16 mouse cellular contexts compared by ENCODE assay signal in genomic region chr1:163251766-163252165, GRCm38 (mm10).
A peak's percentile ranks its signal among the peaks of the same experiment; 100 is the strongest.
DNase-seq lines count a peak whose midpoint lies in the region; ATAC-seq and TF ChIP-seq lines count a peak whose summit lies in the region.
"Had no signal": no experiment of that assay in that cellular context is flagged by ENCODE, and none has a peak within 500 bp of the region (broad histone marks: within the 10 kb centered on the region; RNA-seq: fewer than 3 reads in every experiment).

No protein-coding gene starts in this region.

- no peak for TF ChIP-seq EP300 in liver, postnatal 0 days (IDR thresholded peaks at IDR 0.05; ENCODE audit: low read depth)

- no peak for TF ChIP-seq CTCF in brain, embryonic 14.5 days (IDR thresholded peaks at IDR 0.05; ENCODE audit: borderline replicate concordance, extremely low read depth, insufficient read depth, insufficient read length)
- no peak for TF ChIP-seq CTCF in liver, postnatal 0 days (IDR thresholded peaks at IDR 0.05; ENCODE audit: low read depth)

- no peaks in the 10 kb centered on the region for H3K27me3 ChIP-seq in liver, postnatal 0 days (ENCODE audit: insufficient read depth, low read length)
- H3K27me3 ChIP-seq: liver, embryonic 13.5 days had no signal

- H3K36me3 ChIP-seq in liver, postnatal 0 days (replicated peaks; ENCODE audit: insufficient read depth, low read length): no peaks in the 10 kb centered on the region
- H3K36me3 ChIP-seq: heart, embryonic 10.5 days; liver, embryonic 13.5 days had no signal

- DNase-seq in gastrocnemius, postnatal 14 days: peak; percentile 15
- DNase-seq in gastrocnemius, postnatal 36 days: no peak
- peak; percentile 9 for DNase-seq in retina, postnatal 1 day
- DNase-seq in retina, embryonic 14.5 days (ENCODE audit: low spot score): no peak
- peak; percentile 56 for DNase-seq in brain, embryonic 14.5 days (ENCODE audit: low read depth)
- no peak for DNase-seq in liver, postnatal 0 days
- DNase-seq: adrenal gland, adult 2 months; cerebellum, adult 2 months; liver, embryonic 13.5 days; spleen, adult 18-20 months had no signal

- WGBS in liver, postnatal 0 days (ENCODE audit: insufficient replicate concordance): 82% methylated on average over 1 of the region's 1 CpGs

- no peaks in the 10 kb centered on the region for H3K9me3 ChIP-seq in liver, postnatal 0 days (ENCODE audit: low read length)
- H3K9me3 ChIP-seq: forebrain, embryonic 10.5 days; heart, embryonic 10.5 days; liver, embryonic 13.5 days had no signal

- no peak overlapping the region for H3K4me3 ChIP-seq in liver, postnatal 0 days (ENCODE audit: low read depth, low read length)
- H3K4me3 ChIP-seq: forebrain, embryonic 10.5 days; heart, embryonic 10.5 days; liver, embryonic 13.5 days had no signal

- no peak for ATAC-seq in liver, postnatal 0 days
- ATAC-seq in megakaryocyte, adult 5-6 weeks (ENCODE audit: poor library complexity, severe bottlenecking): no peak
- ATAC-seq: inflammation-experienced regulatory T-cells, adult 6 months; lung, postnatal 0 days had no signal

- no peaks in the 10 kb centered on the region for H3K4me1 ChIP-seq in liver, postnatal 0 days (ENCODE audit: insufficient read depth)
- H3K4me1 ChIP-seq: forebrain, embryonic 10.5 days; heart, embryonic 10.5 days; liver, embryonic 13.5 days had no signal

- H3K9ac ChIP-seq in liver, postnatal 0 days (replicated peaks): no peak overlapping the region
- H3K9ac ChIP-seq: liver, embryonic 13.5 days had no signal

- no peak for TF ChIP-seq POLR2A in brain, embryonic 14.5 days (IDR thresholded peaks at IDR 0.05; ENCODE audit: borderline replicate concordance, extremely low read depth, insufficient read depth, insufficient read length, poor library complexity, severe bottlenecking)

- H3K27ac ChIP-seq in liver, postnatal 0 days (ENCODE audit: low read depth): no peak overlapping the region
- H3K27ac ChIP-seq: forebrain, embryonic 10.5 days; heart, embryonic 10.5 days; kidney, postnatal 0 days; liver, embryonic 13.5 days had no signal

- intact Hi-C loops in gastrocnemius, postnatal 14 days (cut with DNase I; ENCODE audit: low total_unique reads): no loop called here
- intact Hi-C loops in gastrocnemius, postnatal 36 days (cut with DNase I): no loop called here

- H3K4me2 ChIP-seq in liver, postnatal 0 days (ENCODE audit: low read depth, low read length): no peak overlapping the region
- H3K4me2 ChIP-seq: liver, embryonic 13.5 days had no signal

Comparison
In these comparisons a context has a peak if more than half of its experiments do, and no peak if none do; other contexts are left out.
1. DNase-seq: peak in gastrocnemius, postnatal 14 days (single experiment), retina, postnatal 1 day (single experiment) and brain, embryonic 14.5 days (single experiment); none in gastrocnemius, postnatal 36 days (0 of 2), retina, embryonic 14.5 days (single experiment) and liver, postnatal 0 days (single experiment).